Mouse (Mus musculus): Measurements from ENCODE around the gene Sag.

- TF ChIP-seq POLR2A (IDR thresholded peaks at IDR 0.05; ENCODE audit: extremely low read depth, insufficient read depth, low read length) (no peak), CTCF (IDR thresholded peaks at IDR 0.05; ENCODE audit: low read depth, low read length) (no peak)
Observed at GRCm38 (mm10) chr1:87852892-87853600, 49.6 kb downstream of the Sag start, which contains the start of gene Dgkd.

All from liver, adult 2 months (tissue).